Mouse (Mus musculus): ENCODE results near the gene Sdc3. TPM values are rescaled to one million over a fixed set of nuclear protein-coding genes. Genes with fewer than 3 reads are reported as not detected.
A peak's percentile ranks its signal among the peaks of the same experiment; 100 is the strongest.

The Sdc3 gene
- total and polyA plus RNA-seq, 2 experiments from 2014 or later, result 9.4 to 44.2 TPM

- Histone ChIP-seq H3K4me3 (ENCODE audit: low read depth, low read length) (peak overlapping the region; percentile 29), H3K9me3 (replicated peaks; ENCODE audit: control insufficient read depth, low read length) (no peaks in the 10 kb centered on the region), H3K36me3 (replicated peaks; ENCODE audit: control insufficient read depth, insufficient read depth, low read length) (no peaks in the 10 kb centered on the region), H3K27ac (ENCODE audit: low read depth) (no peak overlapping the region), H3K27me3 (ENCODE audit: control insufficient read depth, insufficient read depth, low read length) (0 out of 2 replicates have a peak, but pooled peaks cover 4% of the 10 kb centered on the region), H3K4me2 (ENCODE audit: low read depth, low read length) (peak overlapping the region; percentile 56), H3K4me1 (ENCODE audit: control insufficient read depth, insufficient read depth) (peaks cover 16% of the 10 kb centered on the region), H3K9ac (replicated peaks; ENCODE audit: low read depth, low read length) (no peak overlapping the region)
- 0 out of 2 replicates have a peak, but pooled peaks have one; percentile 3 for ATAC-seq (ENCODE audit: insufficient read depth, low read depth)
- no peak for DNase-seq (ENCODE audit: low spot score)
- 50% methylated on average over 14 of the region's 15 CpGs for WGBS
- no peak for TF ChIP-seq EP300 (IDR thresholded peaks at IDR 0.05; ENCODE audit: low read depth)
- TF ChIP-seq CTCF (IDR thresholded peaks at IDR 0.05; ENCODE audit: low read depth), result no peak
These were observed 68.7 kb downstream of the Sdc3 start for GRCm38 (mm10) chr4:130860902-130861652.

GRCm38 (mm10) chr4:130861653-130862208, 69.4 kb downstream of the Sdc3 start:
- H3K27me3 ChIP-seq (ENCODE audit: control insufficient read depth, insufficient read depth, low read length), result 0 out of 2 replicates have a peak, but pooled peaks cover 9% of the 10 kb centered on the region
- H3K36me3 ChIP-seq (replicated peaks; ENCODE audit: control insufficient read depth, insufficient read depth, low read length), result no peaks in the 10 kb centered on the region
- peak; percentile 82 for ATAC-seq (ENCODE audit: insufficient read depth, low read depth)
- peak overlapping the region; percentile 59 for H3K27ac ChIP-seq (ENCODE audit: low read depth)
- no peak for TF ChIP-seq EP300 (IDR thresholded peaks at IDR 0.05; ENCODE audit: low read depth)
- TF ChIP-seq CTCF (IDR thresholded peaks at IDR 0.05; ENCODE audit: low read depth), result 0 out of 2 replicates have a peak, but pooled peaks have one; percentile 4
- WGBS, result under 1% methylated on average over 30 of the region's 30 CpGs
- peak overlapping the region; percentile 35; the same call in 1 of the 2 replicates for H3K9ac ChIP-seq (replicated peaks; ENCODE audit: low read depth, low read length)
- H3K4me1 ChIP-seq (ENCODE audit: control insufficient read depth, insufficient read depth), result peaks cover 16% of the 10 kb centered on the region
- H3K9me3 ChIP-seq (replicated peaks; ENCODE audit: control insufficient read depth, low read length), result no peaks in the 10 kb centered on the region
- peak overlapping the region; percentile 29 for H3K4me3 ChIP-seq (ENCODE audit: low read depth, low read length)
- H3K4me2 ChIP-seq (ENCODE audit: low read depth, low read length), result peak overlapping the region; percentile 56
- DNase-seq (ENCODE audit: low spot score), result peak; percentile 59

GRCm38 (mm10) chr4:130862538-130862937, 70.2 kb downstream of the Sdc3 start:
- TF ChIP-seq CTCF (IDR thresholded peaks at IDR 0.05; ENCODE audit: low read depth), result no peak
- no peak for TF ChIP-seq EP300 (IDR thresholded peaks at IDR 0.05; ENCODE audit: low read depth)
- Histone ChIP-seq H3K4me1 (ENCODE audit: control insufficient read depth, insufficient read depth) (peaks cover 16% of the 10 kb centered on the region), H3K9ac (replicated peaks; ENCODE audit: low read depth, low read length) (no peak overlapping the region), H3K27ac (ENCODE audit: low read depth) (peak overlapping the region; percentile 59; the same call in 1 of the 2 replicates), H3K36me3 (replicated peaks; ENCODE audit: control insufficient read depth, insufficient read depth, low read length) (no peaks in the 10 kb centered on the region), H3K9me3 (replicated peaks; ENCODE audit: control insufficient read depth, low read length) (no peaks in the 10 kb centered on the region), H3K4me2 (ENCODE audit: low read depth, low read length) (no peak overlapping the region), H3K4me3 (ENCODE audit: low read depth, low read length) (no peak overlapping the region), H3K27me3 (ENCODE audit: control insufficient read depth, insufficient read depth, low read length) (0 out of 2 replicates have a peak, but pooled peaks cover 13% of the 10 kb centered on the region)
- DNase-seq (ENCODE audit: low spot score) (no peak), ATAC-seq (ENCODE audit: insufficient read depth, low read depth) (no peak)
- WGBS, result 65% methylated on average over 5 of the region's 5 CpGs

- Histone ChIP-seq H3K36me3 (replicated peaks; ENCODE audit: control insufficient read depth, insufficient read depth, low read length) (no peaks in the 10 kb centered on the region), H3K9ac (replicated peaks; ENCODE audit: low read depth, low read length) (no peak overlapping the region), H3K4me1 (ENCODE audit: control insufficient read depth, insufficient read depth) (peaks cover 16% of the 10 kb centered on the region), H3K9me3 (replicated peaks; ENCODE audit: control insufficient read depth, low read length) (no peaks in the 10 kb centered on the region), H3K27me3 (ENCODE audit: control insufficient read depth, insufficient read depth, low read length) (peaks cover 23% of the 10 kb centered on the region; the same call in 1 of the 2 replicates), H3K4me3 (ENCODE audit: low read depth, low read length) (no peak overlapping the region), H3K27ac (ENCODE audit: low read depth) (no peak overlapping the region), H3K4me2 (ENCODE audit: low read depth, low read length) (no peak overlapping the region)
- ATAC-seq (ENCODE audit: insufficient read depth, low read depth), result no peak
- 31% methylated on average over 6 of the region's 9 CpGs for WGBS
- DNase-seq (ENCODE audit: low spot score), result no peak
- TF ChIP-seq CTCF (IDR thresholded peaks at IDR 0.05; ENCODE audit: low read depth) (no peak), EP300 (IDR thresholded peaks at IDR 0.05; ENCODE audit: low read depth) (no peak)
These were observed 73.1 kb downstream of the Sdc3 start for GRCm38 (mm10) chr4:130865460-130865859.

- Histone ChIP-seq H3K4me1 (ENCODE audit: control insufficient read depth, insufficient read depth) (peaks cover 16% of the 10 kb centered on the region), H3K27ac (ENCODE audit: low read depth) (no peak overlapping the region), H3K27me3 (ENCODE audit: control insufficient read depth, insufficient read depth, low read length) (peaks cover 23% of the 10 kb centered on the region; the same call in 1 of the 2 replicates), H3K4me3 (ENCODE audit: low read depth, low read length) (no peak overlapping the region), H3K36me3 (replicated peaks; ENCODE audit: control insufficient read depth, insufficient read depth, low read length) (no peaks in the 10 kb centered on the region), H3K9me3 (replicated peaks; ENCODE audit: control insufficient read depth, low read length) (no peaks in the 10 kb centered on the region), H3K9ac (replicated peaks; ENCODE audit: low read depth, low read length) (no peak overlapping the region), H3K4me2 (ENCODE audit: low read depth, low read length) (no peak overlapping the region)
- no peak for DNase-seq (ENCODE audit: low spot score)
- TF ChIP-seq EP300 (IDR thresholded peaks at IDR 0.05; ENCODE audit: low read depth) (no peak), CTCF (IDR thresholded peaks at IDR 0.05; ENCODE audit: low read depth) (no peak)
- no peak for ATAC-seq (ENCODE audit: insufficient read depth, low read depth)
- WGBS, result 33% methylated on average over 8 of the region's 8 CpGs
These were observed 73.6 kb downstream of the Sdc3 start for GRCm38 (mm10) chr4:130865901-130866371.
